Mouse (Mus musculus) ES-E14 (cell line): Measurements from ENCODE around the gene Als2cr12.

Experiments
- CHD2 ChIP-seq: IDR thresholded peaks from 2 replicates; pipeline ENCODE4 v1.6.1; 2014; ENCODE audit warnings: mild to moderate bottlenecking, low read depth, low read length, inconsistent platforms
- MAFK ChIP-seq: IDR thresholded peaks from 2 replicates; pipeline ENCODE4 v1.6.1; 2014; ENCODE audit warnings: mild to moderate bottlenecking, low read depth, low read length, inconsistent platforms; ENCODE audit not compliant: insufficient read depth
- ZC3H11A ChIP-seq: IDR thresholded peaks from 2 replicates; pipeline ENCODE4 v1.6.1; 2012; ENCODE audit warnings: low read depth, mild to moderate bottlenecking, inconsistent platforms, low read length, borderline replicate concordance
- ZNF384 ChIP-seq: IDR thresholded peaks from 2 replicates; pipeline ENCODE4 v1.6.1; 2012; ENCODE audit warnings: low read depth, low read length, inconsistent platforms

DNA sequence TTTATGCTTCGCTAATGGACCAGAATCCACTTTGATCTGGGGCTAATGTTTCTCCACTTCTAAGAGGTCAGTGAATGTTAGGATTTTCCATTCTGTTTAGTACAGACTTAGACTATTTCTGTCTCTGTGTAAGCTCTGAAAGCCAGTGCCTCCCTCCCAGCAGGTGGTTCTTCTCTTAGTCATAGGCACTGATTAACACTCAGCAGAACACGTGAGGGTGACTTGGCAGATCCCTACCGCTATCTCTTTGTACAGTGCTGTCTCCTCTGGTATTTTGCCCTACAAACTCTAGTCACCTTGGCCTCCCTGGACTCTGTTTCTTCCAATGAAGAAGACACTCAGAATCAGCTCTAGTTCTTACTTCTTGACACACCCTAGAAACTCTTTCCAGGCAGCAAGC lies 81.4 kb downstream of the Als2cr12 start:
- no peak for TF ChIP-seq ZC3H11A
- peak; percentile 38; the same call in 1 of the 2 replicates for TF ChIP-seq MAFK
- TF ChIP-seq ZNF384 = no peak
- TF ChIP-seq CHD2 = no peak
